Comparison of ENCODE assay signal across 8 mouse cellular contexts in genomic region chr15:25843086-25843991, GRCm38 (mm10). TPM values are rescaled to one million over a fixed set of nuclear protein-coding genes. Genes with fewer than 3 reads are reported as not detected.
A peak's percentile ranks its signal among the peaks of the same experiment; 100 is the strongest.
DNase-seq lines count a peak whose midpoint lies in the region; ATAC-seq lines count a peak whose summit lies in the region.

TSS of gene Retreg1 (plus strand) at chr15:25843180.

- intact Hi-C loops in gastrocnemius, postnatal 36 days (cut with DNase I), result no loop called here
- intact Hi-C loops in left cerebral cortex, postnatal 36 days (cut with DNase I), result no loop called here

- H3K27ac ChIP-seq in intestine, embryonic 14.5 days (ENCODE audit: low read depth), result no peak within 1 kb of the TSS

- no peaks in the 10 kb centered on the region for H3K9me3 ChIP-seq in intestine, embryonic 14.5 days (ENCODE audit: control insufficient read depth, low read length)

- H3K4me2 ChIP-seq in intestine, embryonic 14.5 days (ENCODE audit: low read length), result peak within 1 kb of the TSS; percentile 66

- H3K9ac ChIP-seq in intestine, embryonic 14.5 days (ENCODE audit: low read length), result peak within 1 kb of the TSS; percentile 44

- under 1% methylated on average over 63 of the region's 72 CpGs for WGBS in intestine, embryonic 14.5 days

- no peaks in the 10 kb centered on the region; the same call in 1 of the 2 replicates for H3K4me1 ChIP-seq in intestine, embryonic 14.5 days (replicated peaks; ENCODE audit: control insufficient read depth, insufficient read depth, low read length)

- H3K36me3 ChIP-seq in intestine, embryonic 14.5 days (ENCODE audit: control insufficient read depth, insufficient read depth, low read length), result no peaks in the 10 kb centered on the region

- ATAC-seq in intestine, embryonic 14.5 days (replicated peaks; ENCODE audit: low FRiP score, low TSS enrichment, low read depth), result peak; percentile 93

- DNase-seq in adrenal gland, adult (ENCODE audit: inconsistent age in 2 of 2, low spot score in 1 of 2), result peak; percentile 81 to 93
- peak; percentile 49 for DNase-seq in embryo, embryonic 10 days (ENCODE audit: low spot score)
- DNase-seq in gastrocnemius, postnatal 36 days, result peak; percentile 69
- peak; percentile 82 for DNase-seq in intestine, embryonic 14.5 days (ENCODE audit: low spot score)
- peak; percentile 74 to 85 for DNase-seq in left cerebral cortex, postnatal 36 days (ENCODE audit: low spot score in 2 of 2)
- DNase-seq in mesoderm, embryonic 11.5 days (ENCODE audit: low read depth, low spot score), result peak; percentile 47
- peak; percentile 71 for DNase-seq in right cerebral cortex, postnatal 14 days
- peak; percentile 76 for DNase-seq in urinary bladder, postnatal 25 days (ENCODE audit: low spot score)

- peaks cover 17% of the 10 kb centered on the region for H3K27me3 ChIP-seq in intestine, embryonic 14.5 days (replicated peaks; ENCODE audit: control insufficient read depth, insufficient read depth, low read length)

- H3K4me3 ChIP-seq in intestine, embryonic 14.5 days (ENCODE audit: low read depth, low read length), result peak within 1 kb of the TSS; percentile 70

RNA-seq across cellular contexts. Expression of gene Retreg1, which starts in this region (rescaled TPM):
- 100 to 1,000 TPM; 128 to 214 TPM for total RNA-seq in gastrocnemius, postnatal 36 days (2021)
- 8.0 and 8.5 TPM in 2 replicates for polyA plus RNA-seq in intestine, embryonic 14.5 days (2014; fragmentation: Nextera tagmentation; extraction: Ambion mirVana)
- 10 to 100 TPM; 32.2 to 34.2 TPM for total RNA-seq in left cerebral cortex, postnatal 36 days (2021)
